Mouse (Mus musculus) hindbrain, embryonic 11.5 days (tissue): ENCODE measurements around the gene Rasal2. TPM values are rescaled to one million over a fixed set of nuclear protein-coding genes. Genes with fewer than 3 reads are reported as not detected.
A peak's percentile ranks its signal among the peaks of the same experiment; 100 is the strongest.

Experiments
- ATAC-seq: fragments of 200-750 bp; cut with Nextera tagmentation; 2 replicates; pipeline ENCODE4 v1.8.0; 2017; ENCODE audit warnings: mild to moderate bottlenecking, moderate TSS enrichment, moderate library complexity; ENCODE audit not compliant: low FRiP score
- DNase-seq: peaks from one replicate; pipeline ENCODE4 v3.0.0-alpha.2; 2015; ENCODE audit warnings: low spot score
- H3K27ac ChIP-seq: fragments of 300-500 bp; sonication (generic); 2 replicates; pipeline ENCODE4 v1.5.1; 2014; ENCODE audit warnings: mild to moderate bottlenecking, low read depth, low read length
- H3K27me3 ChIP-seq: fragments of 300-500 bp; sonication (generic); 2 replicates; pipeline ENCODE4 v1.6.1; 2014; ENCODE audit warnings: mild to moderate bottlenecking, low read length, moderate library complexity, mixed read lengths; ENCODE audit not compliant: control insufficient read depth, insufficient read depth
- H3K36me3 ChIP-seq: fragments of 300-500 bp; sonication (generic); 2 replicates; pipeline ENCODE4 v1.6.1; 2014; ENCODE audit warnings: mild to moderate bottlenecking, low read length, moderate library complexity, mixed read lengths; ENCODE audit not compliant: control insufficient read depth, insufficient read depth
- H3K4me1 ChIP-seq: fragments of 300-500 bp; sonication (generic); replicated peaks from 2 replicates; pipeline ENCODE4 v1.6.1; 2014; ENCODE audit warnings: low read length, mixed read lengths; ENCODE audit not compliant: control insufficient read depth, insufficient read depth
- H3K4me2 ChIP-seq: fragments of 300-500 bp; sonication (generic); replicated peaks from 2 replicates; pipeline ENCODE4 v1.6.1; 2014; ENCODE audit warnings: mild to moderate bottlenecking, low read depth, low read length
- H3K4me3 ChIP-seq: fragments of 300-500 bp; sonication (generic); 2 replicates; pipeline ENCODE4 v1.5.1; 2014; ENCODE audit warnings: low read depth, low read length
- H3K9ac ChIP-seq: fragments of 300-500 bp; sonication (generic); 2 replicates; pipeline ENCODE4 v1.6.1; 2014; ENCODE audit warnings: low read depth, low read length
- H3K9me3 ChIP-seq: fragments of 300-500 bp; sonication (generic); 2 replicates; pipeline ENCODE4 v1.6.1; 2016; ENCODE audit warnings: low read length; ENCODE audit not compliant: control insufficient read depth
- WGBS: fragments of 180-500 bp; shearing (Covaris S2); extraction: QIAGEN DNeasy Blood & Tissue Kit; methylation state at CpG from one replicate; pipeline ENCODE4 v1.1.7; 2014; 5-methylcytosine and 5-hydroxymethylcytosine counted together
- polyA plus RNA-seq: library from polyadenylated mRNA; unstranded; fragments of >200 nt; fragmentation: Nextera tagmentation; extraction: Ambion mirVana; gene quantifications from 2 replicates; pipeline ENCODE4 v1.2.1, GENCODE M21; 2014

Gene Rasal2
- polyA plus RNA-seq, 1 experiment from 2014 or later, result 28.5 TPM

DNA sequence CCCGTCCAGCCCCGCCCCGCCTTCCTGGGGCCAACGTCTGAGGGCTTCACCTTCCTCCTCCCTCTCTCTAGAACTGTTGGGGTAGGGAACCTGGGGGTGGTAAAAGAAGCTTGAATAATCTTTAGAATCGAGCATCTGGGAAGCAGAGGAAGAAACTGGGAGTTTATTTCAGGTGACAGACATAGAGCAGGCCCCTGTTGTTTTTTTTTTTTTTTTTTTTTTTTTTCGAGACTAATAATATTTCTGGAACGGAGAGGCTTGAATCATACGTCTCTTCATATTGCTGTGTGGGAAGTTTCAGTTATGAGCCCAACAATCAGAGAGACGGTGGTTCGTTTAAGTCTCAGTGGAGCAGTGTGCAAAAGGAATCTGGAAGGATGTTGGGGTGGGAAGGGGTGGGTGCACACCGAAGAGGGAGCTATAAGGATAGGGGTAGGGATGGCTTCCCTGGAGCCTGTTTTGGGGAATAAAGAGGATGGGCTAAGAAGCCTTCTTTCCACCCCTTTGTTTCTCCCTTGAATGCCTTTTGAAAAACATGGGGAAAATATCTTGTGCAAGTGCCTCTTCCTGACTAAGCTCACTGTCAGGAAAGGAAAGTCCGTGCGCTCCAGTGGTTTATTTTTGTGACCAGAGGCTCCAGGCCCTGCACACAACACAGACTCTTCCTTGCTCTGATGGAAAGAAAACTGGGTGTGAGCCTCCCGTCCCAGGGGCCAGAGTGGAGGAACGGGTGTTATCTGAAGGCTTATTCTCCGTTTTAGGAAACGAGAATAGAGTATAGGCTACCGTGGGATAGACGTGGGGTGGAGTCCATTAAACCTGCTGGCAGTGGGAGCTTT lies 31.5 kb upstream of the Rasal2 start:
- DNase-seq, result no peak
- H3K27me3 ChIP-seq, result no peaks in the 10 kb centered on the region
- no peak overlapping the region for H3K4me2 ChIP-seq
- no peak overlapping the region for H3K4me3 ChIP-seq
- H3K36me3 ChIP-seq, result no peaks in the 10 kb centered on the region
- ATAC-seq, result no peak
- H3K4me1 ChIP-seq, result 0 out of 2 replicates have a peak, but pooled peaks cover 8% of the 10 kb centered on the region
- no peak overlapping the region for H3K9ac ChIP-seq
- 37% methylated on average over 19 of the region's 19 CpGs for WGBS
- peak overlapping the region; percentile 34; the same call in 1 of the 2 replicates for H3K27ac ChIP-seq
- no peaks in the 10 kb centered on the region for H3K9me3 ChIP-seq

- 12% methylated on average over 14 of the region's 14 CpGs for WGBS
Observed at GRCm38 (mm10) chr1:157443026-157443722, 30.8 kb upstream of the Rasal2 start.

DNA sequence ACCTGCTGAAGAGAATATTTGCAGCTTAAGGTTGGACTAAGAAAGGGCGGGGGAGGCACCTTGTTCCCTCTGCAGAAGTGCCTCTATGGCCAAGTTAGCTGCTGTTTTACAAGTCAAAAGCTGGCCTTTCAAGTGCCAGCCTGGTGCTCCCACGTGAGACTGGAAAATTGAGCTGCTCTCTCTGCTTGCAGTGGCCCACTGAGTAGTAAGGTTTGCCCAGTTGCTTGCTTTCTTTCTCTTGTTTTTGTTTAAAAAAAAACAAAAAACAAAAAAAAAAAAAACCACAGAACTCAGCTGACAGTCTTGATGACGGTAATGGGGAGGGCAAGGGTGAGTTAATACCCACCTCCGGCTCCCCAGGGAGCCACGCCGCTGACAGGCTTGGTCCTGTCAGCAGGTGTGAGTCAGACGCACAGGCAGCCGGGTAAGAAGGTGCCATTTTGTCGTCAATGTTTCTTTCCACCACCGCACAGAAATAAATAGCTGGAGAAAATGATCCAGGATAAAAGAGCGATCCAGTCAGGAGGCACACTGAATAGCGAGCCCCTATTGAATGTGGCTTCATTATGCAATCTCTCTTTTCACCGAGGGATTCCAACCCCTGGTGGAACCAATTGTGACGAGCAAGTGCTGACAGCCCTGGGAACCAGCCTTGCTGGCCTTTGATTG lies 27.7 kb upstream of the Rasal2 start:
- Histone ChIP-seq H3K9me3 (no peaks in the 10 kb centered on the region), H3K9ac (no peak overlapping the region), H3K27me3 (no peaks in the 10 kb centered on the region), H3K27ac (peak overlapping the region; percentile 83), H3K36me3 (no peaks in the 10 kb centered on the region), H3K4me1 (0 out of 2 replicates have a peak, but pooled peaks cover 6% of the 10 kb centered on the region), H3K4me3 (no peak overlapping the region), H3K4me2 (peak overlapping the region; percentile 24; the same call in 1 of the 2 replicates)
- 3% methylated on average over 14 of the region's 14 CpGs for WGBS
- DNase-seq, result peak; percentile 78
- ATAC-seq, result peak; percentile 91

More at GRCm38 (mm10) chr1:157443026-157443722, 30.8 kb upstream of the Rasal2 start:
- Histone ChIP-seq H3K4me1 (0 out of 2 replicates have a peak, but pooled peaks cover 8% of the 10 kb centered on the region), H3K27me3 (no peaks in the 10 kb centered on the region), H3K4me2 (no peak overlapping the region), H3K9ac (no peak overlapping the region), H3K36me3 (no peaks in the 10 kb centered on the region), H3K9me3 (no peaks in the 10 kb centered on the region), H3K27ac (peak overlapping the region; percentile 34; the same call in 1 of the 2 replicates), H3K4me3 (no peak overlapping the region)
- ATAC-seq (peak; percentile 6; the same call in 1 of the 2 replicates), DNase-seq (peak; percentile 58)

- no peak for ATAC-seq
Observed at GRCm38 (mm10) chr1:157439101-157439500, 26.7 kb upstream of the Rasal2 start.

GRCm38 (mm10) chr1:157438290-157438689 lies 25.9 kb upstream of the Rasal2 start:
- Histone ChIP-seq H3K36me3 (no peaks in the 10 kb centered on the region), H3K27ac (no peak overlapping the region), H3K4me1 (0 out of 2 replicates have a peak, but pooled peaks cover 6% of the 10 kb centered on the region), H3K4me2 (no peak overlapping the region), H3K9me3 (no peaks in the 10 kb centered on the region), H3K4me3 (no peak overlapping the region), H3K9ac (no peak overlapping the region), H3K27me3 (no peaks in the 10 kb centered on the region)
- ATAC-seq (no peak), DNase-seq (no peak)
- whole genome bisulfite sequencing, result 92% methylated on average over 2 of the region's 2 CpGs

More at GRCm38 (mm10) chr1:157439101-157439500, 26.7 kb upstream of the Rasal2 start:
- no peak overlapping the region for H3K9ac ChIP-seq
- no peaks in the 10 kb centered on the region for H3K9me3 ChIP-seq
- H3K4me1 ChIP-seq, result 0 out of 2 replicates have a peak, but pooled peaks cover 6% of the 10 kb centered on the region
- no peak overlapping the region for H3K4me2 ChIP-seq
- no peak overlapping the region for H3K4me3 ChIP-seq
- WGBS, result 89% methylated on average over 4 of the region's 4 CpGs
- H3K36me3 ChIP-seq, result no peaks in the 10 kb centered on the region
- H3K27me3 ChIP-seq, result no peaks in the 10 kb centered on the region
- DNase-seq, result no peak
- peak overlapping the region; percentile 83 for H3K27ac ChIP-seq

- Histone ChIP-seq H3K36me3 (no peaks in the 10 kb centered on the region), H3K4me3 (no peak overlapping the region), H3K4me2 (no peak overlapping the region), H3K9ac (no peak overlapping the region), H3K4me1 (0 out of 2 replicates have a peak, but pooled peaks cover 6% of the 10 kb centered on the region), H3K27ac (no peak overlapping the region), H3K27me3 (no peaks in the 10 kb centered on the region), H3K9me3 (no peaks in the 10 kb centered on the region)
- WGBS, result 91% methylated on average over 6 of the region's 6 CpGs
- ATAC-seq, result no peak
- DNase-seq, result no peak
Observed at GRCm38 (mm10) chr1:157435926-157436325, 23.5 kb upstream of the Rasal2 start.

DNA sequence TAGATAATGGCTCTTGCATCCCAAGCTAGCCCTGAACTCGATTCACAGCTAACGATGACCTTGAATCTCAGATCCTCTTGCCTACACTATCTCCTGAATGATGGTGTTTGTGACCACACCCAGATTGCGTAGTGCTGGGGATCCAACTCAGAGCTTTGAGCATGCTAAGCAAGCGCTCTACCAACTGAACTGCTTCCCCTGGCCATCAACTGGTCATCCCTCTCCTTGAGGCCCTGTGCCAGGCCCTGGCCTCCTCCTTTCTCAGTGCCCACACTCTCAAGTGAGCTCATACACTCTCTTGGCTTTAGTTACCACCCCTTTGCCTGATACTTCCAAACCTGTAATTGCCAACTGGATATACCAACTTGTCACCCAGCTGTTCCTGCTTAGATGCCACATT lies 22.0 kb upstream of the Rasal2 start:
- H3K27me3 ChIP-seq, result no peaks in the 10 kb centered on the region
- no peaks in the 10 kb centered on the region for H3K36me3 ChIP-seq
- 0 out of 2 replicates have a peak, but pooled peaks cover 3% of the 10 kb centered on the region for H3K4me1 ChIP-seq
- no peak overlapping the region for H3K27ac ChIP-seq
- H3K9ac ChIP-seq, result no peak overlapping the region
- DNase-seq (no peak), ATAC-seq (no peak)
- 96% methylated on average over 4 of the region's 4 CpGs for WGBS
- no peak overlapping the region for H3K4me3 ChIP-seq
- H3K4me2 ChIP-seq, result no peak overlapping the region
- no peaks in the 10 kb centered on the region for H3K9me3 ChIP-seq

GRCm38 (mm10) chr1:157433316-157433715 lies 20.9 kb upstream of the Rasal2 start:
- no peak overlapping the region for H3K4me2 ChIP-seq
- H3K4me1 ChIP-seq, result no peaks in the 10 kb centered on the region
- H3K9ac ChIP-seq, result no peak overlapping the region
- H3K27ac ChIP-seq, result no peak overlapping the region
- no peaks in the 10 kb centered on the region for H3K36me3 ChIP-seq
- DNase-seq, result no peak
- no peak overlapping the region for H3K4me3 ChIP-seq
- no peak for ATAC-seq
- H3K9me3 ChIP-seq, result no peaks in the 10 kb centered on the region
- WGBS, result 47% methylated on average over 3 of the region's 3 CpGs
- no peaks in the 10 kb centered on the region for H3K27me3 ChIP-seq
